Mouse (Mus musculus): ENCODE measurements at regions not wholly inside any gene's neighbourhood (a gene's known extent, or its start where the extent isn't known, plus 50 kb on each side); places are given as distances from the start of the nearest gene placed in this dataset.

GRCm38 (mm10) chr2:159054451-159054850 lies 259.8 kb downstream of the Dhx35 start:
- TF ChIP-seq POLR2A (IDR thresholded peaks at IDR 0.05; ENCODE audit: low read depth, low read length): no peak
- no peak for TF ChIP-seq CTCF (IDR thresholded peaks at IDR 0.05; ENCODE audit: extremely low read depth, insufficient read depth, insufficient read length, insufficient replicate concordance)
